In genomic region chr11:120490291-120491046, GRCm38 (mm10) we compare ENCODE assay signal across 8 mouse cellular contexts. TPM values are rescaled to one million over a fixed set of nuclear protein-coding genes. Genes with fewer than 3 reads are reported as not detected.
DNase-seq lines count a peak whose midpoint lies in the region; ATAC-seq and TF ChIP-seq lines count a peak whose summit lies in the region.

No protein-coding gene starts in this region.

- peak overlapping the region; percentile 86 for H3K27ac ChIP-seq in gastrocnemius, adult 2 months
- H3K27ac ChIP-seq in CH12.LX (ENCODE audit: insufficient read depth, low read depth) = no peak overlapping the region
- peak overlapping the region; percentile 94 for H3K27ac ChIP-seq in hindbrain, embryonic 10.5 days
- peak overlapping the region; percentile 88 for H3K27ac ChIP-seq in liver, postnatal 0 days (ENCODE audit: low read depth)

- H3K4me1 ChIP-seq in CH12.LX (ENCODE audit: control insufficient read depth in 1 of 2, insufficient read depth in 2 of 2) = peaks cover 21 to 59% of the 10 kb centered on the region in 2 experiments
- peaks cover 57% of the 10 kb centered on the region for H3K4me1 ChIP-seq in hindbrain, embryonic 10.5 days (replicated peaks)
- peaks cover 37% of the 10 kb centered on the region for H3K4me1 ChIP-seq in liver, postnatal 0 days (ENCODE audit: insufficient read depth)

- H3K27me3 ChIP-seq in CH12.LX (replicated peaks) = no peaks in the 10 kb centered on the region
- H3K27me3 ChIP-seq in hindbrain, embryonic 10.5 days (ENCODE audit: insufficient read depth, poor library complexity, severe bottlenecking) = no peaks in the 10 kb centered on the region
- no peaks in the 10 kb centered on the region for H3K27me3 ChIP-seq in liver, postnatal 0 days (ENCODE audit: insufficient read depth, low read length)

- dilution Hi-C loops in CH12.LX (cut with MboI; ENCODE audit: extremely low pct_ligation_motif_present, extremely low pct_unique_long_range_greater_than_20kb, low sequenced_read_pairs) = no loop called here

- no peak for ATAC-seq in liver, postnatal 0 days

- 40% methylated on average over 4 of the region's 4 CpGs for WGBS in hindbrain, embryonic 10.5 days
- WGBS in liver, postnatal 0 days (ENCODE audit: insufficient replicate concordance) = 39% methylated on average over 4 of the region's 4 CpGs

- no peaks in the 10 kb centered on the region for H3K9me3 ChIP-seq in CH12.LX (replicated peaks; ENCODE audit: low read length)
- no peaks in the 10 kb centered on the region for H3K9me3 ChIP-seq in hindbrain, embryonic 10.5 days
- no peaks in the 10 kb centered on the region for H3K9me3 ChIP-seq in liver, postnatal 0 days (ENCODE audit: low read length)

- no peak overlapping the region for H3K9ac ChIP-seq in CH12.LX (ENCODE audit: insufficient read depth, low read depth)
- H3K9ac ChIP-seq in liver, postnatal 0 days (replicated peaks) = no peak overlapping the region

- no peak for TF ChIP-seq EP300 in CH12.LX (IDR thresholded peaks at IDR 0.05; ENCODE audit: low read length)
- TF ChIP-seq EP300 in liver, postnatal 0 days (IDR thresholded peaks at IDR 0.05; ENCODE audit: low read depth) = no peak

- H3K79me2 ChIP-seq in CH12.LX (replicated peaks; ENCODE audit: control insufficient read depth, extremely low read depth, insufficient read depth, poor library complexity, severe bottlenecking) = peaks cover 19% of the 10 kb centered on the region

- H3K4me3 ChIP-seq in gastrocnemius, adult 2 months = no peak overlapping the region
- no peak overlapping the region for H3K4me3 ChIP-seq in CH12.LX (replicated peaks in 1 of 3; ENCODE audit: low read depth in 2 of 3, low read length in 2 of 3, poor library complexity in 1 of 3)
- peak overlapping the region; percentile 96 for H3K4me3 ChIP-seq in hindbrain, embryonic 10.5 days
- H3K4me3 ChIP-seq in liver, postnatal 0 days (ENCODE audit: low read depth, low read length) = no peak overlapping the region

- no peak for DNase-seq in gastrocnemius, adult 2 months
- DNase-seq in gastrocnemius, postnatal 25 days = no peak
- no peak for DNase-seq in CH12.LX (ENCODE audit: extremely low read depth)
- DNase-seq in hindbrain, embryonic 10.5 days (ENCODE audit: low spot score) = no peak
- DNase-seq in liver, postnatal 0 days = no peak
- no peak for DNase-seq in right cerebral cortex, postnatal 10 days (ENCODE audit: low spot score in 2 of 2)
- DNase-seq in left cerebral cortex, adult 11 months (ENCODE audit: low spot score) = no peak
- DNase-seq in frontal cortex, postnatal 25 days (ENCODE audit: low spot score in 2 of 2) = no peak

- intact Hi-C loops in gastrocnemius, adult 2 months (cut with DNase I) = loop anchor here (5.0 to 10.0 kb wide), 2 partner anchors 222 to 294 kb away; partner anchors contain the start of genes Cenpx, Gps1, Lrrc45 and Rfng

- H3K4me2 ChIP-seq in CH12.LX (ENCODE audit: insufficient read depth, low read depth, poor library complexity, severe bottlenecking) = no peak overlapping the region
- peak overlapping the region; percentile 91; the same call in 1 of the 2 replicates for H3K4me2 ChIP-seq in liver, postnatal 0 days (ENCODE audit: low read depth, low read length)

- no peak for TF ChIP-seq CTCF in gastrocnemius, adult 2 months (IDR thresholded peaks at IDR 0.05)
- no peak for TF ChIP-seq CTCF in CH12.LX (conservative IDR thresholded peaks at IDR 0.05 in 1 of 2, IDR thresholded peaks at IDR 0.05 in 1 of 2; ENCODE audit: low read depth in 2 of 2, low read length in 2 of 2)
- TF ChIP-seq CTCF in liver, postnatal 0 days (IDR thresholded peaks at IDR 0.05; ENCODE audit: low read depth) = peak; percentile 16; the same call in 1 of the 2 replicates

- in situ Hi-C loops in CH12.LX (cut with MboI; ENCODE audit: low pct_ligation_motif_present, low pct_unique_long_range_greater_than_20kb, low sequenced_read_pairs) = no loop called here

- peaks cover 45 to 74% of the 10 kb centered on the region in 2 experiments for H3K36me3 ChIP-seq in CH12.LX (replicated peaks in 1 of 2; ENCODE audit: control insufficient read depth in 1 of 2, insufficient read depth in 1 of 2, low read length in 1 of 2)
- H3K36me3 ChIP-seq in hindbrain, embryonic 10.5 days = peaks cover 65% of the 10 kb centered on the region
- peaks cover 26% of the 10 kb centered on the region for H3K36me3 ChIP-seq in liver, postnatal 0 days (replicated peaks; ENCODE audit: insufficient read depth, low read length)

- TF ChIP-seq POLR2A in CH12.LX (IDR thresholded peaks at IDR 0.05; ENCODE audit: low read depth, low read length) = no peak; the same call in 1 of the 2 replicates

- no peak for TF ChIP-seq RAD21 in CH12.LX (IDR thresholded peaks at IDR 0.05; ENCODE audit: low read depth, low read length)

TF ChIP-seq in CH12.LX, 34 proteins besides CTCF, POLR2A, EP300 and RAD21:
- peak; percentile 73; the same call in 1 of the 2 replicates for TF ChIP-seq POLR2AphosphoS2 (IDR thresholded peaks at IDR 0.05; ENCODE audit: low read depth, low read length)
- no peak for TF ChIP-seq PAX5 (IDR thresholded peaks at IDR 0.05; ENCODE audit: low read length)

RNA-seq across cellular contexts. Expression of gene Slc25a10, which starts 1.2 kb away (rescaled TPM):
- total RNA-seq in gastrocnemius, adult 2 months (2021) = 1 to 10 TPM; 2.8 to 4.1 TPM
- 1 to 10 TPM; 3.2 to 8.7 TPM for total RNA-seq in gastrocnemius, postnatal 25 days (2021)
- total RNA-seq in CH12.LX (2012; rRNA removed) = 32.9 and 48.5 TPM in 2 replicates
- total RNA-seq in CH12.LX (2014; rRNA removed) = 29.5 and 34.6 TPM in 2 replicates
- polyA plus RNA-seq in CH12.LX (2012; ENCODE audit: insufficient read length, low read depth) = 43.4 and 45.9 TPM in 2 replicates
- 50.6 and 53.3 TPM in 2 replicates for polyA plus RNA-seq in hindbrain, embryonic 10.5 days (2016; fragmentation: Nextera tagmentation; extraction: Ambion mirVana)
- 96.7 and 99.7 TPM in 2 replicates for polyA plus RNA-seq in liver, postnatal 0 days (2015; fragmentation: Nextera tagmentation; extraction: Ambion mirVana)

RNA-seq across cellular contexts. Expression of gene Mrpl12, which starts 6.1 kb away (rescaled TPM):
- 100 to 1,000 TPM; 120 to 177 TPM for total RNA-seq in gastrocnemius, adult 2 months (2021)
- total RNA-seq in gastrocnemius, postnatal 25 days (2021) = 100 to 1,000 TPM; 156 to 166 TPM
- 267 and 336 TPM in 2 replicates for total RNA-seq in CH12.LX (2012; rRNA removed)
- 47.5 and 60.3 TPM in 2 replicates for total RNA-seq in CH12.LX (2014; rRNA removed)
- polyA plus RNA-seq in CH12.LX (2012; ENCODE audit: insufficient read length, low read depth) = 341 and 363 TPM in 2 replicates
- 171 and 186 TPM in 2 replicates for polyA plus RNA-seq in hindbrain, embryonic 10.5 days (2016; fragmentation: Nextera tagmentation; extraction: Ambion mirVana)
- polyA plus RNA-seq in liver, postnatal 0 days (2015; fragmentation: Nextera tagmentation; extraction: Ambion mirVana) = 133 and 139 TPM in 2 replicates

RNA-seq across cellular contexts. Expression of gene Arl16, which starts 23.1 kb away (rescaled TPM):
- 1 to 10 TPM; 5.6 to 6.3 TPM for total RNA-seq in gastrocnemius, adult 2 months (2021)
- total RNA-seq in gastrocnemius, postnatal 25 days (2021) = 1 to 10 TPM; 5.2 to 9.1 TPM
- total RNA-seq in CH12.LX (2012; rRNA removed) (24.8 and 26.1 TPM in 2 replicates), CH12.LX (2014; rRNA removed) (34.6 and 42.6 TPM in 2 replicates)
- polyA plus RNA-seq in CH12.LX (2012; ENCODE audit: insufficient read length, low read depth) = 19.8 and 22.8 TPM in 2 replicates
- polyA plus RNA-seq in hindbrain, embryonic 10.5 days (2016; fragmentation: Nextera tagmentation; extraction: Ambion mirVana) = 59.6 and 62.3 TPM in 2 replicates
- 11.9 and 13.5 TPM in 2 replicates for polyA plus RNA-seq in liver, postnatal 0 days (2015; fragmentation: Nextera tagmentation; extraction: Ambion mirVana)

RNA-seq across cellular contexts. Expression of gene Ccdc137, which starts 32.6 kb away (rescaled TPM):
- total RNA-seq in gastrocnemius, adult 2 months (2021) = 1 to 10 TPM; 5.2 to 7.2 TPM
- 1 to 10 TPM; 5.8 to 7.6 TPM for total RNA-seq in gastrocnemius, postnatal 25 days (2021)
- total RNA-seq in CH12.LX (2012; rRNA removed) = 30.1 and 43.9 TPM in 2 replicates
- 54.6 and 61.1 TPM in 2 replicates for total RNA-seq in CH12.LX (2014; rRNA removed)
- polyA plus RNA-seq in CH12.LX (2012; ENCODE audit: insufficient read length, low read depth) = 70.4 and 104 TPM in 2 replicates
- 34.4 and 37.3 TPM in 2 replicates for polyA plus RNA-seq in hindbrain, embryonic 10.5 days (2016; fragmentation: Nextera tagmentation; extraction: Ambion mirVana)
- 9.0 and 11.7 TPM in 2 replicates for polyA plus RNA-seq in liver, postnatal 0 days (2015; fragmentation: Nextera tagmentation; extraction: Ambion mirVana)

RNA-seq across cellular contexts. Expression of gene Oxld1, which starts 32.6 kb away (rescaled TPM):
- 10 to 100 TPM; 19.1 to 31.8 TPM for total RNA-seq in gastrocnemius, adult 2 months (2021)
- 10 to 100 TPM; 23.3 to 25.0 TPM for total RNA-seq in gastrocnemius, postnatal 25 days (2021)
- 18.7 and 31.4 TPM in 2 replicates for total RNA-seq in CH12.LX (2012; rRNA removed)
- 17.6 and 20.3 TPM in 2 replicates for total RNA-seq in CH12.LX (2014; rRNA removed)
- polyA plus RNA-seq in CH12.LX (2012; ENCODE audit: insufficient read length, low read depth) = 10.4 and 12.2 TPM in 2 replicates
- 12.5 and 13.2 TPM in 2 replicates for polyA plus RNA-seq in hindbrain, embryonic 10.5 days (2016; fragmentation: Nextera tagmentation; extraction: Ambion mirVana)
- 18.9 and 19.0 TPM in 2 replicates for polyA plus RNA-seq in liver, postnatal 0 days (2015; fragmentation: Nextera tagmentation; extraction: Ambion mirVana)
